In genomic region chr8:87182888-87183287, GRCm38 (mm10) we compare ENCODE assay signal across 19 mouse cellular contexts.
A peak's percentile ranks its signal among the peaks of the same experiment; 100 is the strongest.
DNase-seq lines count a peak whose midpoint lies in the region; ATAC-seq and TF ChIP-seq lines count a peak whose summit lies in the region.
"Had no signal": no experiment of that assay in that cellular context is flagged by ENCODE, and none has a peak within 500 bp of the region (broad histone marks: within the 10 kb centered on the region; RNA-seq: fewer than 3 reads in every experiment).

No protein-coding gene starts in this region.

- H3K4me3 ChIP-seq in kidney, postnatal 0 days (replicated peaks; ENCODE audit: low read depth, low read length), result no peak overlapping the region
- no peak overlapping the region for H3K4me3 ChIP-seq in kidney, adult 2 months (ENCODE audit: insufficient read depth, low read depth, low read length)
- H3K4me3 ChIP-seq: embryonic facial prominence, embryonic 15.5 days; forebrain, embryonic 15.5 days; heart, adult 2 months; heart, embryonic 12.5 days; hindbrain, embryonic 10.5 days had no signal

- 42% methylated on average over 4 of the region's 4 CpGs for WGBS in kidney, postnatal 0 days
- 49% methylated on average over 4 of the region's 4 CpGs for WGBS in kidney, adult 2 months

- H3K27me3 ChIP-seq in kidney, postnatal 0 days (ENCODE audit: insufficient read depth, low read length), result no peaks in the 10 kb centered on the region
- H3K27me3 ChIP-seq in kidney, adult 2 months (replicated peaks; ENCODE audit: control insufficient read depth, insufficient read depth, low read length), result no peaks in the 10 kb centered on the region
- H3K27me3 ChIP-seq: embryonic facial prominence, embryonic 15.5 days; forebrain, embryonic 15.5 days; heart, embryonic 12.5 days had no signal

- H3K9me3 ChIP-seq in kidney, postnatal 0 days (replicated peaks; ENCODE audit: low read length), result no peaks in the 10 kb centered on the region
- H3K9me3 ChIP-seq: embryonic facial prominence, embryonic 15.5 days; forebrain, embryonic 15.5 days; heart, embryonic 12.5 days; hindbrain, embryonic 10.5 days had no signal

- no peak overlapping the region for H3K9ac ChIP-seq in kidney, postnatal 0 days (ENCODE audit: low read depth, low read length)
- H3K9ac ChIP-seq: embryonic facial prominence, embryonic 15.5 days; forebrain, embryonic 15.5 days; heart, embryonic 12.5 days; hindbrain, embryonic 14.5 days had no signal

- peak; percentile 43 for DNase-seq in kidney, postnatal 0 days (ENCODE audit: low spot score)
- no peak for DNase-seq in kidney, adult 2 months
- DNase-seq in 416B (ENCODE audit: low read depth), result peak; percentile 21
- DNase-seq in brain, adult 2 months (ENCODE audit: low read depth, low spot score), result peak; percentile 15
- DNase-seq in layer of hippocampus, adult 9-11 months, result no peak
- DNase-seq: adrenal gland, adult 8-10 months; adrenal gland, postnatal 36 days; cerebellum, adult 11 months; cerebellum, adult 8-10 months; cerebellum, postnatal 14 days; embryo, embryonic 11 days; gastrocnemius, postnatal 14 days; heart, adult 2 months had no signal

- ATAC-seq in kidney, postnatal 0 days (replicated peaks; ENCODE audit: low FRiP score, low read depth), result no peak
- no peak for ATAC-seq in inflammation-experienced regulatory T-cells, adult 6 months
- ATAC-seq: forebrain, embryonic 15.5 days had no signal

- H3K4me1 ChIP-seq in kidney, postnatal 0 days (replicated peaks; ENCODE audit: insufficient read depth, low read length), result no peaks in the 10 kb centered on the region
- no peaks in the 10 kb centered on the region for H3K4me1 ChIP-seq in kidney, adult 2 months (ENCODE audit: control insufficient read depth, insufficient read depth, low read length)
- H3K4me1 ChIP-seq: embryonic facial prominence, embryonic 15.5 days; forebrain, embryonic 15.5 days; heart, embryonic 12.5 days; hindbrain, embryonic 10.5 days had no signal

- H3K27ac ChIP-seq in kidney, postnatal 0 days, result no peak overlapping the region
- H3K27ac ChIP-seq in kidney, adult 2 months (ENCODE audit: insufficient read depth, low read depth, low read length), result no peak overlapping the region
- H3K27ac ChIP-seq: embryonic facial prominence, embryonic 15.5 days; forebrain, embryonic 15.5 days; heart, adult 2 months; hindbrain, embryonic 10.5 days; hindbrain, embryonic 14.5 days had no signal

- no peaks in the 10 kb centered on the region for H3K36me3 ChIP-seq in kidney, postnatal 0 days (ENCODE audit: insufficient read depth, low read length)
- H3K36me3 ChIP-seq in kidney, adult 2 months (ENCODE audit: control insufficient read depth, insufficient read depth, low read length), result no peaks in the 10 kb centered on the region
- H3K36me3 ChIP-seq: embryonic facial prominence, embryonic 15.5 days; forebrain, embryonic 15.5 days; heart, embryonic 12.5 days; hindbrain, embryonic 10.5 days had no signal

- H3K4me2 ChIP-seq in kidney, postnatal 0 days (ENCODE audit: low read length), result no peak overlapping the region
- H3K4me2 ChIP-seq: embryonic facial prominence, embryonic 15.5 days; forebrain, embryonic 15.5 days; heart, embryonic 12.5 days; hindbrain, embryonic 14.5 days had no signal

- no peak for TF ChIP-seq CTCF in kidney, postnatal 0 days (IDR thresholded peaks at IDR 0.05; ENCODE audit: low read depth)
- TF ChIP-seq CTCF in kidney, adult 2 months (conservative IDR thresholded peaks at IDR 0.05; ENCODE audit: insufficient read depth, insufficient read length, low read depth, low read length), result no peak

- TF ChIP-seq POLR2A in kidney, adult 2 months (IDR thresholded peaks at IDR 0.05; ENCODE audit: low read depth, low read length), result no peak

Comparison
In these comparisons a context has a peak if more than half of its experiments do, and no peak if none do; other contexts are left out.
1. DNase-seq: peak in kidney, postnatal 0 days (single experiment), 416B (single experiment) and brain, adult 2 months (single experiment); none in kidney, adult 2 months (single experiment) and layer of hippocampus, adult 9-11 months (single experiment).